Mouse (Mus musculus) right cerebral cortex, adult 18-20 months (tissue): ENCODE measurements around the gene Casp9.

Source experiments
- DNase-seq: peaks from one replicate; pipeline ENCODE4 v3.0.0; 2022; ENCODE audit warnings: mixed read lengths

Casp9 gene

GRCm38 (mm10) chr4:141818861-141819260 is 25.4 kb downstream of the Casp9 start:
- no peak for DNase-seq

- no peak for DNase-seq
Observed at GRCm38 (mm10) chr4:141819316-141819715, 25.9 kb downstream of the Casp9 start.

- no peak for DNase-seq
Observed at GRCm38 (mm10) chr4:141821178-141821577, 27.8 kb downstream of the Casp9 start.

GRCm38 (mm10) chr4:141822089-141822488 is 28.7 kb downstream of the Casp9 start:
- DNase-seq, result no peak

GRCm38 (mm10) chr4:141822979-141823378 is 29.6 kb downstream of the Casp9 start:
- DNase-seq, result no peak

GRCm38 (mm10) chr4:141826060-141826459 is 32.6 kb downstream of the Casp9 start, which contains the start of gene Cela2a:
Gene Cela2a, minus strand, starts transcription at chr4:141826160.
- no peak for DNase-seq

GRCm38 (mm10) chr4:141827401-141827800 is 34.0 kb downstream of the Casp9 start:
- DNase-seq, result no peak

- no peak for DNase-seq
Observed at GRCm38 (mm10) chr4:141828177-141828576, 34.8 kb downstream of the Casp9 start.

GRCm38 (mm10) chr4:141830381-141830780 is 37.0 kb downstream of the Casp9 start:
- DNase-seq, result no peak

GRCm38 (mm10) chr4:141831361-141831760 is 37.9 kb downstream of the Casp9 start:
- DNase-seq, result no peak

- peak; percentile 66 for DNase-seq
Observed at GRCm38 (mm10) chr4:141833911-141834310, 40.5 kb downstream of the Casp9 start.

GRCm38 (mm10) chr4:141834536-141835095 is 41.2 kb downstream of the Casp9 start:
- DNase-seq, result no peak

- DNase-seq, result no peak
Observed at GRCm38 (mm10) chr4:141845999-141846398, 52.6 kb downstream of the Casp9 start, which contains the start of gene Ctrc. Gene Ctrc, minus strand, starts transcription at chr4:141846359.

GRCm38 (mm10) chr4:141853437-141853836 is 60.0 kb downstream of the Casp9 start:
- no peak for DNase-seq

GRCm38 (mm10) chr4:141857422-141857930 is 64.1 kb downstream of the Casp9 start:
- peak; percentile 83 for DNase-seq

- DNase-seq, result no peak
Observed at GRCm38 (mm10) chr4:141858501-141858900, 65.1 kb downstream of the Casp9 start.

GRCm38 (mm10) chr4:141859351-141859750 is 65.9 kb downstream of the Casp9 start:
- no peak for DNase-seq

- DNase-seq, result no peak
Observed at GRCm38 (mm10) chr4:141860246-141860841, 66.9 kb downstream of the Casp9 start.

- no peak for DNase-seq
Observed at GRCm38 (mm10) chr4:141861591-141862295, 68.3 kb downstream of the Casp9 start.

GRCm38 (mm10) chr4:141862867-141863266 is 69.5 kb downstream of the Casp9 start:
- no peak for DNase-seq

- no peak for DNase-seq
Observed at GRCm38 (mm10) chr4:141863726-141864280, 70.4 kb downstream of the Casp9 start.

- DNase-seq, result no peak
Observed at GRCm38 (mm10) chr4:141864506-141864905, 71.1 kb downstream of the Casp9 start.

- no peak for DNase-seq
Observed at GRCm38 (mm10) chr4:141865006-141865405, 71.6 kb downstream of the Casp9 start.
